Mouse (Mus musculus) adrenal gland, adult 8-10 months (tissue): ENCODE measurements around the gene Elovl7. TPM values are rescaled to one million over a fixed set of nuclear protein-coding genes. Genes with fewer than 3 reads are reported as not detected.

Experiments used
- DNase-seq: peaks from one replicate; pipeline ENCODE4 v3.0.0; 2022
- total RNA-seq, 4 experiments: library from RNA; stranded (reverse); gene quantifications; 2 replicates each; pipeline ENCODE4 v1.2.4; 2022

Elovl7 gene
- 1 to 10 TPM; 2.7 to 3.8 (median 3.2) TPM for total RNA-seq

DNA sequence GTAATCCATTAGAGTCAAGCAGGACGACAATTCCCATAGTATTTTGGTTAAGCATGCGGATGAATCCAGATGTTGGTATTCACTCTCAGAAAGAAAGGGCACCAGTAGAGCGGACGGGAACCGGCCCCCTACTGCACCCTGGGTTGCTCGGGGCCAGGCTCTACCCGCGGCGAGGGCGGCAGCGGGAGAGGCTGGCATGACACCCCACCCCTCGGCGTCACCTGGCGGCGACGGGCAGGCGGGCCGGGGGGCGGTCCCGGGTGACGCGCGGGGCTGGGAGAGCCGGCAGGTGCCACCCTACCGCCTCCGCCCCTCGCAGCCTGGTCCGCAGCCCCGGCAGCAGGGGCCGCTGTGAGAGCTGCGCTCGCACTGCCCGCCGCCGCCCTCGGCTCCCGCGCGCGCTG, at the start of gene Elovl7:
TSS of gene Elovl7 (plus strand) at position 324 of the 404 bp plus-strand sequence.
- peak; percentile 51 for DNase-seq

DNA sequence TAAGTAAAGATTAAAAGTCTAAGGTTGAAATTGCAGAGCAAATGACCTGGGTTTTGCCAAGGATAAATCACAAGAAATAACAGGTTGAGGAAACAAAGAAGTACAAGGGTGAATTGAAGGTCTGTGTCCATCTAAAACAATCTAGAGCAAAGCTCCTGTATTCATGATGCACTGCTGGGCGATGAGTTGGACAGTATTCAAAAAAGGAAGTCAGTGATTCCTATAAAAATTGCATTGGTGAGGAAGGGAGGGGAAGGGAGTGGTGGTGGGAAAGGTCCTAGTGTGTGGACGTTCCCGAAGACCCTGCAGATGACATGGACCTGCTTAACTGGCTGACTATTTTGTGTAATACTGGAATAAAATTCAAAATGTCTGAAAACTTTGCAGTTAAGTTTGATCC, 49.6 kb upstream of the Elovl7 start:
- no peak for DNase-seq

DNA sequence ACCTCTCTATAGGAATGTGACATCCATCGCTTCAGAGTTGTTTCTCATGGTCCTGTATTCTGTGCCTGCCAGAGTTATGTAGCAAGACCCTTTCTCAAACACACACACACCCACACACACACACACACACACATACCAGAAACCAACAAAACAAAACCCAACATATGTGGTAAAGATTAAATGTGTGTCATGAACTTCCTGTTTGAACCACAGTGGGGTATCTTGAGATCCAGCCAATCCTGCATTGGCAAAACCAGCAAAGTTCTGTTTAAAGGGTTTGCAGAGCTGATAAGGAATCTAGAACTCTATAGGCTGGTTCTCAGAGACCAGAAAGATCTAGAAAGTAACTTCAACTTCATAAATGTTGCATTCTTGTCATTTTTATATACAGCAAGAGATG, 44.2 kb upstream of the Elovl7 start:
- DNase-seq: no peak

DNA sequence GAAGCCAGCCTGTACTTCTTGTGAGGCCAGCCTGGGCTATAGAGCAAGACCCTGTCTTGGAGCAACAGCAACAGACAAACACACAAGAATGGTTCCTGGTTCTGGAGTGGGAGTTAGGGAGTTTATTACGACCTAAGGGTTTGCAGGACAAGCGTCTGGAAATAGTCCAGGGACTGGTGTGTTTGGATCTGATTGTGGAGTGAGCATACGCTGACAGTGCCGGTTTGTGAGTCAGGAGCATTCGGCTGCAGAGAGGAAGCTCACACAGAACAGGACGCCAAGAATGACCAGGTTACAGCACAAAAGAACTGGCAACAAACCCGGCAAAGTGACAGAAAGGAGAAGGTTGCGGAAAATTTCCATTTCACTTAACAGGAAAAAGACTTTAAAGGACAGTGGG, 43.7 kb upstream of the Elovl7 start:
- DNase-seq: no peak

DNA sequence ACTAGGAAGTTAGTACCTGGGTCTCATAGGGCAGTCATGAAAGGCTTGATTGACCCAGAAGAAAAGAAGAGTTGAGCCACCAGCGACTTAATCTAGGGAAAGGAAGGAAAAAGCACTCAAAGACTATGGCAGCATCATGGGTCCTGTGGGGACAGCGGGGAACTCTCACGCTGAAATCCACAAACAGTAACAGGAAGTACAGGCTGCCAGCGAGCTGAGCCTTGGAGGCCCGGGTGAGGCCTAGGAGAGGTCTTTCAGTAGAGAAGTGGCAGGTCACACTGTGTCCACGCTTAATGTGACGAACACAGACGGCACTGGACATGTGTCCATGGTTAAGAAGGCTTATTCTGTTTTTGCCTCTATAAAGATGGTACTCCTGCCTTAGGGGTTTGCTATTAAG, 34.6 kb upstream of the Elovl7 start:
- no peak for DNase-seq

DNA sequence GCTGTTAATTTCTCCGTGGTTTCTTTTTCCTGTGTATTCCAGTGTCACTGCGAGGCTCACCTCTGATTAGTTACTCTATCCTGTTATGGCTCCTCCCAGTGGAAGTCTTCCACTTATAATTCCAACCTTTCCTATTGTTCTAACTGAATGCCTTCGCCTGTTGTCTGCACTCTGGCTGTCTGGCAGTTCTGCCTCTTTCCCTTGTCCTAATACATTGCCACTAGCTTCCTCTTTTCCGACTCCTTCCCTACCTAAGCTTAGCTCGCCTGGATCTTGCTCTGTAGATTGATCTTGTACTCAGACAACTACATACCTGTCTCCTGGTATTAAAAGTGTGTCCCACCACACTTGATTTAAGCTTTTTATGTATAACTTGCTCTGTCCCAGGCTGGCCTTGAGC, 33.4 kb upstream of the Elovl7 start:
- DNase-seq: no peak

DNA sequence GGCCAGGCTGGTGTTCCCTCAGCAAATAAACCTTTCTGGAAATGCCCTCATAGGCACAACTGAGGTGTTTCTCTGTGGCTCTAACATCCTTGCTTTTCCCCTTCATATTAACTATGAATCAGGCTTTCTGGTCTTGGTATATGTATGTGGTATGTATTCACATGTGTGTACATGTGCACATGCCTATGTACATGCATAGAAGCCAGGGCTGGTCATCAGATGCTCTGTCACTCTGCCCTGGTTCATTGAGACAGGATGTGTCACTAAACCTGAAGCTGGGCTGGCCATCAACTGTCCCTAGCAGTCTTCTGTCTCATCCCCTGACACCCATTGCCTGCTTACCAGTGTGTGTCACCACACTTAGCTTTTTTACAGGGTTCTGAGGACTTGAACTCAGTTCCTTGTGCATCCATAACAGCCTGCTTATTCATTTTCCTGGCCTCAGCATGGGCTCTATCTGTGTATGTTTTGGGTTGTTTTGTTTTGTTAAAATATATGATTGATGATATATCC, 29.4 kb upstream of the Elovl7 start:
- no peak for DNase-seq

DNA sequence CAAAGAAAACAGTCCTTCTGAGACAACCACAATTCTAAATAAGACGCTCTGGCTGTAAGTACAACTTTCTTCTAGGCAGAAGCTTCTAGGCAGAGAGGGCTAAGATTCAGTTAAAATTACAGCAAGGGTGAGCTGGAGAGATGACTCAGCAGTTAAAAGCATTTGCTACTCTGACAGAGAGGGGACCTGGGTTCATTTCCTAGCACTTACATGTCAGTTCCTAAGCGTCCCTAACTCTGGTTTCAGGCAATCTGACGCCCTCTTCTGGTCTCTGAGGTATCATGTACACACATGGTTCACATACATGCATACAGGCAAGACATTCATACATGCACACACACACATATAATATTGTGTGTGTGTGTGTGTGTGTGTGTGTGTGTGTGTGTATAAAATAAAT, 28.7 kb upstream of the Elovl7 start:
- no peak for DNase-seq

DNA sequence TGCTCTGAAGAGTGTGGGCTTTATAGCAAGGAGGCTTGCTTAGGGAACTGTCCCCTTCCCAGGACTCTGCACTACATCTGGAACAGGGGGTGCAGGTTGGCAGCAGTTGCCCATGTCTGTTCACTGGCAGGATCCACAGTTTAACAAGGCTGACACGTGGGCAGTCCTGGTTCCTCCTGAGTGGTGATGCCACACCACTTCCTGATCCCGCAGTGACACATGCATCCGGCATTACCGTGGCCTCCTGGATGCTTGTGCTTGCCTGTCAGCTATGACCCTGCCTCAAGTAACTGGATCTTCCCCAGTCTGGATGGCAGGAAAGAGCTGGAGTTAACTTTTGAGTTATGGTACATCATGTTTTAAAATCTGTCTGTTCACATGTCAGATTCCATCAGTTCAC, 26.2 kb upstream of the Elovl7 start:
- DNase-seq: no peak

DNA sequence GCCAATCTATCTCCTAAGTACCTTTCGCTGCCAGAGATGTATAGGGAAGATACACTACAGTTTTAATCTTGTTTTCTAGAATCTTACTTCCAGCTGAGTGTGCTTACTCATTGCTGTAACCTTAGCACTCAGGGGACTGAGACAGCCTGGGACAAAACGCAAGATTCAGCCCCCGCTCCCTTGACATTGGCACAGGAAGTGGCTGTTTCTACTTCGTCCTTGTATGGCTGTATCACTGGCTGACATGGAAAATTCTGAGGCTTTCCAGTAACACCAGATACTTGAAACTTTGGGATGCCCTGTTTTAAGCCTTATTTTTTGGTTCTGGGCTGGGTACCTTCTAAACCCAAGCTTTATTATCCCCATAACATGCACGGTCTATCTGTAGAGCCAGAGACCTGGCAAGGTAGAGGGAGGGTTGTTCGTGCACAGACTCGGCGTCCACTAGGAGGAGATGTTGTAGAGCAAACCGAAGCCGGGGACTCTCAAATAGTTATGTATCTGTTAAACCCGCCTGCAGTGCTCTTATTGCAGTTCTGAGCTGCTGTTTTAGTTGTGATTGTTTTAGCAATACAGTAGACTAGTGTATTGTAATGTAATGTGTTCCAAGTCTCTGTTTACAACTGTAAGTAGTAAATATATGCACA, 23.0 kb upstream of the Elovl7 start:
- DNase-seq: peak; percentile 10

DNA sequence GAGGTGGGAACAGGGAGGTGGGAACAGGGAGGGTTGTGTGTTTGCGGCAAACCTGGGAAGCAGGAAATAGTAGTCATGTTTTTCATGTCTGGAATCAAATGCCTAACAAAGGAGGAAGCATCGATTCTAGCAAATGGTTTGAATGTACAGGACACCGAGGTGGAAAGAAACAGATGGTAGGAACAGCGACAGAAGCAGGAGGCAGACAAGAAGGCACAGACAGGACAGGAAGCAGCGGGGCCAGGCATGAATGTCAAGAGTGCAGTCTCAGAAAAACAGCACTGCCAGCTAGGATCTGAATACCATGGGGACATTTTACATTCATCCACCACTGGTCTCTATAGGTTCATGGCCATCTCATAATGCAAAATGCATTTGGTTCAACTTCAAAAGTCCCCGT, 18.7 kb upstream of the Elovl7 start:
- no peak for DNase-seq

DNA sequence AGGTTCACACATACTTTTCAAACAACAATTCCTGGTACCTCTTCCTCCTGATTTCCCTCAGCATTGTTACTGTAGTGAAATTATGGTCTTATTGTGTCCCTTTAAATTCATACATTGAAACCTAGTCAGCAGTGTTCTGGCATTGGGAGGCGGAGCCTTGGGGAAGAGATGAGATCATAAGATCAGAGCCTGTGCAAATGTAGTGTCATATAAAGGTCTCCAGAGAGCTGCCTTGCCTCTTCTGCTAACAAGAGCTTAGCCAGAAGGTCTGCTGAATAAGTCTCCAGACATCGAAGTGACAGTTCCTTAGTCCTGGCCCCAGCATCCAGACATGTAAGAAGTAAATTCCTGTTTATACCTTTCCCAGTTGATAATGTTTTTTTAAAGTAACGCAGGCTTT, 9.3 kb upstream of the Elovl7 start:
- DNase-seq: no peak

DNA sequence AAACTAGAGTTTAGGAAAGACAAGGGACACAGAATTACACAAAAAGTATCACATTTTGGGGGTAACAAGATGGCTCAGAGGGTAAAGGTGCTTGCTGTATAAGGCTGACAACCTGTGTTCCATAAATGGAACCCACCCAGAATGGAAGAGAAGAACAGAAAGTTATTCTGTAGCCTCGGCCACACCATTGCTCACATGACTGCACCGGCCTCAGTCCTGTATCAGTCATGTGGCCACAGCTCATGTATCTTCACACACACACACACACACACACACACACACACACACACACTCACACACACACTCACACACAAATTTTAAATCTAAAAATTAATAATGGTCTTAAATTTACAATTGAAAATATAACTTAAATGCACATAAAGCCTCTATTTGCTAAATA, 6.8 kb upstream of the Elovl7 start:
- DNase-seq: no peak

DNA sequence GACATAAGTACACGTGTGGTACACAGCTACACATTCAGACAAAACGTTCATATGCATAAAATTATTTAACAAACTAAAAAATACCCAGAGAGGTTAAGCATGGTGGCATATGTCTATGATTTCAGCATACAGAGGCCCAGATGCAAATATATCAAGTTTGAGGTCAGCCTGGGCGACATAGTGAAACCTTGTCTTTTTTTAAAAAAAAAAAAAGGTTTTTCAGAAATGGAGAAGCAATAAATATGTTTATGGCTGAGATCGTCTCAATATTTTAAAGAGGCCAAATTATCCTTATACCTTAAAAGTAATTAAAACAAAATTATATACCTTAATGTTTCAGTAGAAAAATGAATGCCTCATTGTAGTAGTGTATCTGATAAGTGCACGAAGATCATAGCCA, 6.1 kb upstream of the Elovl7 start:
- DNase-seq: no peak

DNA sequence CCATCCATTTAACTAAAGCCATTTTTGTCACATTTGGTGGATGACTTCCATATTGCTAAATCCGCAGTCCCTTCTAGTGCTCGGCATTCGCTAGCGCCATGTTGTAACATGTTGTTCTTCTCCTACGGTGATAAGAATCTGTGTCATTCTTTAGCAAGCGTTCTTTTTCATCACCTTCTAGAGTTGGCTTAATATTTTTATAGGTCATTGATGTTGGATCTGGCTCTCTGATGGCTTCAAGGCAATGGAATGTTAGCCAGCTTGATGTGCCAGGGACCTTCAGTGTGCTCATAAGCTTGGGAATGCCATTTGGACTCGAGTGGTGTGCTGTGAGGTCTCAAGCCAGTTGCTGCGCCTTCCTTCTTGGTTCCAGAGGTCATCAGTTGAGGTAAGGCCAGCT, 3.2 kb upstream of the Elovl7 start:
- DNase-seq: no peak

DNA sequence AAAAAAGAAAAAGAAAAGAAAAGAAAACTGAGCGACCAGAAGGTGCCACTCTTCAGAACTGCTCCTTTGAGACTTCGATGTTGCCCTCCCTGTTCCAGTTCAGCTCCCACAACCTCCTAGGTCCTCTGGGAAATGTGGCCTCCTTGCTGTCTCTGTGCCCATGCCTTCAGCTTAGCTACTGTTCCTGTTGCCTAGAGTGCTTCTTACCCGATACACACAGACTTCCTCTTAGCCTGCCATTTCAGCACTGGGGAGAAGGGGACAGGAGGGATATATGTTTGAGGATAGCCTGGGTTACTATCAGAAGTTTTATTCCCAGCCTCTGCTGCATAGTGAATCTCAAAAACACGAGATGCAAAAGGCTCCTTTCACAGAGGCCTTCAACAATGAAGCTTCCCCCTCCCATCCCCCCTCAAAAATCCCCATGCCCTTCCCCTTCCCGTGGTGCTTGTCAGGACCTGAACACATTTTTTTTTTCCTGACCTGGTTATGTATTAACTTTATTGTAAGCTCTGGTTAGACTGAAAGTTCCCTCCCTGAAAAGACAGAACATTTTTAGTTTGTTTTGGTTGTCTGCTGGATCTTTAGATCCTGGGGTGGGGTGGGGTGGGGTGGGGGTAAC, 1.7 kb upstream of the Elovl7 start:
- no peak for DNase-seq

DNA sequence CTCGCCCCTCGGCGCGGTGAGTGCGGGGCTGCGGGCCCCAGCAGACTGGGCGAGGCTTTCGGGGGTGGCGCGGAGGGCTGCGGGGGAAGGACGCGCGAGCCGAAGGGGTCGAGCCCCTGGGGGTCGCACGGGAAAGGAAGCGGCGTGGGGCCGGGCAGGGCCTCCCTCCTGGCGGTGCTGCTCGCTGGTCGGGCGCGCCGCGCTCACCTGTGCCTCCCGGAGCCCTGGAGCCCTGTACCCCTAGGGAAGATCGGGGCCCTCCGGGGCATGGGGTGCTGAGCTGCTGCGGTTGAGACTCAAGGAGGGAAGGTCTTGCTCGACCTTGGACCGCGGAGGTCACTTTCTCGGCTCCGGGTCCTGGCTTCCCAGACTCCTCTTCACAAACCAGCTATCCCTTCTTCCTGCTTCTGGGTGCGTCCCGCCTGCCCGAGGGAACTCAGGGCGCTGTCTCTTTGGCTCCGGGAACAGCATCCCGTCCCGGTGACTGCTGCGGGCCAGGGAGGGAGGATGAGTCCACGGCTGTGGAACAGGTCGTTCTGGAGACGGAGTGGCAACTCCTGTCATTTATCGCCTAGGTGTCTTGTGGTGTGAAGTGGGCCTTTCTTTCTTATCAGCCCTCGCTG, 392 bp downstream of the Elovl7 start:
- peak; percentile 17 for DNase-seq

DNA sequence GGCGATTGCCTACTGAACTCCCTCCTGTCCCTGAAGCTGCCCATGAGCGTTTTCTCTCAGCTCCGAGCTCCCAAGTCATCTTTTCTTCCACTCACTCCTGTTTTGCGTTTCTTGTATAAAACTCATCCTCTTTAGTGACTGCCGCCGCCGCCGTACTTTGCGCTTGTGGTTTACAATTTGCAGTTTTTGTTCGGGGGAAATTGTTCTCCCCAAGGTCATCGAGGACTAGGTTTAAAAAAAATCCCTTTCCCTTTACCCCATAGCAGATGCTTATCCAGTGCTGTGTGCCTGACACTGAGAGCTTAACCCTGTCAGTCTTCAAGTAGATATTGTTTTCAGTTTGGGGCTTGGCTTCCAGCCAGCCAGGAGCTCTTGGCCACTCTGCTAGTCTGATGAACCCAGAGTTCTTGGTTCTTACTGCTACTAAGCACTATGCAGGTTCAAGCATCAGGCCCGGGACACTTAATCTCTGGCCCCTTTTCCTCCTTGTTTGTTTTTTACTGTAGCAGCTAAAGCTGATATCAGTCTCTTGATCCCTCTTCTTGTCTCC, 1.1 kb downstream of the Elovl7 start:
- DNase-seq: no peak

DNA sequence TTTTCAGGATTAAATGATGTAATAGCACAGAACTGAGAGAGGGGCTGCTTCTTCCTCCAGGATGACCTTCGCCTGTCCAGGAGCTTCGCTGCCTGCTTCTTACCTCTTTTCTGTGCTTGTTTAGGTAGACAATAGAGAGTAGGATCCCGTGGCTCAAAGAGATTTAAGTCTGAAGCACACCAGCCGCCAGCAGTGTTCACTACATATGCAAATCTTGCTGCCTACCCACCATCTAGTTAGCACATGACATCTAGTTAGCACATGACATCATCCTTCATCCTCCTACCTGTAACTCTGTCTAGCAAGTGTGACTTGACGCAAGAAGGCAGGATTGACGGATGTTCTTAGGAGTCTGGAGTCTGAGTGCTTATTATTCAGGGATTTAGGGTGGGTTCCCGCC, 5.6 kb downstream of the Elovl7 start:
- DNase-seq: no peak

DNA sequence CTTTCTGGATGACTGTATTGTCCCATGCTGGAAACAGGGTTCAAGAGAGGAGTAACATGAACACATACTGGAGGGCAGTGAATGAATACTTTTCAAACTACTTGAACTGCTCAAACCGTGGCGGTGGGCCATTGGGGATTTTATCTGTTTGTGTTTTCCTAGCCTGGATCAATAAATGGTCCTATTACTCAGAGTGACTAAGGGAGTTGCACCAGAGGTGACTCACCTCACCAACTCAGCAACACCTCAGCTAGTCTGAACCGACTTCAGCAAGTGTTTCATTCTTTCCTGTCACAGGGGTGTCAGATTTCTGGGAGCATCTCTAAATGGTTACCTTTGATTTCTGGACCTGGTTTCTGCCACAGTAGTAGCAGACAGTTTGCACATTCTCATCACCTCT, 15.0 kb downstream of the Elovl7 start:
- no peak for DNase-seq

DNA sequence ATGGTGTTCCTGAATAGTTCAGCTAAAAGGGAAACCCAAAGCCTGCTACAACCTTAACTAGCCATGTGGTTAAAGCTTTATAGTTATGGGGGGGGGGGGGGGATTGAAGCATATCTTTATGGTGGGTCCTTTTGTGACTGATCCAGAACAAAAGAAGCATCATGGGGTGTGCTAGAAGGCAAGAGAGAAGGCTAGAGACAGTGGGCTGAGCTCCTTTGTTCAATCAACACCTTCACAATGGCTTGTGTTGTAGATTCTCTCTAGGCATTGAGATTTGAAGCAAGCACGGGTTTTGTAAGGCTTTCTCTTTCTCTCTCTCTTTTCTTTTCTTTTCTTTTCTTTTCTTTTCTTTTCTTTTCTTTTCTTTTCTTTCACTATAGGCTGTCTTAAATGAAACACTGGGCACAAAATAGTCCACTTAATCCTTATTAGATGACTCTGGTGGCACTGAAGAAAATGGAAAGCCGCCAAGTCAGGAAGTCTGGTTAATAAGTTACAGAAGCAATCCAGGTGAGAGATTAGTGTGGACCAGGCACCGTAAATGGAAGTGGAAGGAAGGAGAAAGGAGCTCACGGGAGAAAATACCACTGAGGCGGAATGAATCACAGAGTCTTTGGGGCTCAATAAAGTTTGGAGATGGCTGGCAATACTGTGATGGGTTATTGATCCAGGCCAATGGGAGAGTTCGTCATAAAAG, 15.6 kb downstream of the Elovl7 start:
- DNase-seq: no peak

DNA sequence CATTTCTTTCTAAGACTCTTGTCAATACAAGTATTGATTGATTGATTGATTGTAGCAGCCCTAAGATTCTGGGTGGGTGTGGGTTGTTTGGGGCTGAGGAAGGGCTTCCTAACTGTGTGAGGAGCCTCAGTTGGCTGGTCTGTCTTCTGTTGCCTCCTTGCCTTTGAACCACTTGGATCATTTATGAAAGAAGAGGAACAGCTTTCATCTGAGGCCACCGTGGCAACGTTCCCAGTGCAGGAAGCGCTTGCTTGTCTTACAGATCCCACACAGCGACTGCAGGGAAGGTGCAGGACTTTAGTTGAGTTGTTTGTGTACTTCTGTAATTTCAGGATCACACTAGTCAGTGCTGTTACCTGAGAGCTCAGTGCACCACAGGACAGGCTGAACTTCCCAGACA, 25.8 kb downstream of the Elovl7 start:
- peak; percentile 13 for DNase-seq

DNA sequence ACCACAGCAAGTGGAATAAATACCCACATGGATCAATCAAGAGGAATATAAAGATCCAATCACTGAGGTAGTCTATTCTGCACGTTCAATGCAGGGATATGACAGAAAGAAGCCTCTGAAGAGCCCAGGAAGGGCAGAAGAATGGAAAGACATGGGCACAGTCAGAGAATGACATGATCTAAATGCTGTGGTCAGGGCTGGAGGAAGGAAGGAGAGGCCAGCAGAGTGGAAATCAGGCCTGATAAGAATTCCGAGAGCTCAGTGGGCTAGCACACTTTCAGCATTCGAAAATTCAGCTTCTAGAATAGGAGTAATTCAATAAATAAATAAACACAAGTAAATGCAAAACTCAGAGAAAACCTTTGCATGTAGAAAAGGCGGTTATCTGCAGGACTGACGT, 27.5 kb downstream of the Elovl7 start:
- no peak for DNase-seq
